Mouse (Mus musculus): ENCODE measurements around the gene Coq10b. TPM values are rescaled to one million over a fixed set of nuclear protein-coding genes. Genes with fewer than 3 reads are reported as not detected.

Coq10b gene
- polyA plus RNA-seq, 1 experiment from 2014 or later, result 31.4 TPM

- Histone ChIP-seq H3K36me3 (ENCODE audit: control insufficient read depth, insufficient read depth, low read length) (no peaks in the 10 kb centered on the region), H3K27ac (replicated peaks) (no peak overlapping the region), H3K4me1 (replicated peaks; ENCODE audit: control insufficient read depth, insufficient read depth) (no peaks in the 10 kb centered on the region), H3K9ac (ENCODE audit: low read length) (no peak overlapping the region), H3K4me3 (ENCODE audit: low read depth, low read length) (no peak overlapping the region), H3K27me3 (ENCODE audit: control insufficient read depth, insufficient read depth, low read length) (no peaks in the 10 kb centered on the region), H3K4me2 (replicated peaks; ENCODE audit: low read depth) (no peak overlapping the region), H3K9me3 (ENCODE audit: control insufficient read depth, low read length) (no peaks in the 10 kb centered on the region)
- WGBS, result 73% methylated on average over 9 of the region's 9 CpGs
- DNase-seq (ENCODE audit: low spot score), result no peak
- no peak for ATAC-seq (ENCODE audit: low FRiP score, low TSS enrichment)
- TF ChIP-seq EP300 (optimal IDR thresholded peaks at IDR 0.05), result no peak
- TF ChIP-seq CTCF (IDR thresholded peaks at IDR 0.05; ENCODE audit: low read depth), result no peak
Measured at GRCm38 (mm10) chr1:55106919-55107585, 54.5 kb downstream of the Coq10b start.

DNA sequence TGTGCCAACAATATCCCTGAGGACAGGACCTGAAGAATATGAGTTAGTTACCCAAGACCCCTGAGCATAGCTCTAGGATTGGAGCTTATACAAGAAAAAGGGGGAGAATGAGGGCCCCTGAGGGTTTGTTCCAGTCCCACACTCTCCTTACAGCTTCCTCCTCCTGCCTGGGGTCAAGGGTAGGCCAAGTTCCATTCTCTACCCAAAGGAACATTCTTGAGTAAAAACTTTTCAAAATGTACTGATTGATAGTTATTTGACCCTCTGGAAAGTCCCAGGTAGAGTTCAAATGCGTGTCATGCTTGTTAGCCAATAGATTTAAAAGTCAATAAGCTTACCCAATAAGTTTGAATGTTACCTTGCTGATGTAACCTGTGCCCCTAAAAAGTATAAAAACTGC is 55.1 kb downstream of the Coq10b start:
- no peak for ATAC-seq (ENCODE audit: low FRiP score, low TSS enrichment)
- H3K4me2 ChIP-seq (replicated peaks; ENCODE audit: low read depth), result no peak overlapping the region
- no peaks in the 10 kb centered on the region for H3K36me3 ChIP-seq (ENCODE audit: control insufficient read depth, insufficient read depth, low read length)
- no peak overlapping the region for H3K27ac ChIP-seq (replicated peaks)
- 83% methylated on average over 1 of the region's 1 CpGs for WGBS
- no peak for DNase-seq (ENCODE audit: low spot score)
- no peak for TF ChIP-seq EP300 (optimal IDR thresholded peaks at IDR 0.05)
- no peak for TF ChIP-seq CTCF (IDR thresholded peaks at IDR 0.05; ENCODE audit: low read depth)
- H3K9me3 ChIP-seq (ENCODE audit: control insufficient read depth, low read length), result no peaks in the 10 kb centered on the region
- H3K27me3 ChIP-seq (ENCODE audit: control insufficient read depth, insufficient read depth, low read length), result no peaks in the 10 kb centered on the region
- H3K4me1 ChIP-seq (replicated peaks; ENCODE audit: control insufficient read depth, insufficient read depth), result no peaks in the 10 kb centered on the region
- no peak overlapping the region for H3K9ac ChIP-seq (ENCODE audit: low read length)
- H3K4me3 ChIP-seq (ENCODE audit: low read depth, low read length), result no peak overlapping the region

- H3K36me3 ChIP-seq (ENCODE audit: control insufficient read depth, insufficient read depth, low read length), result no peaks in the 10 kb centered on the region
- ATAC-seq (ENCODE audit: low FRiP score, low TSS enrichment) (0 out of 2 replicates have a peak, but pooled peaks have one; percentile 40), DNase-seq (ENCODE audit: low spot score) (no peak)
- no peak overlapping the region for H3K9ac ChIP-seq (ENCODE audit: low read length)
- no peaks in the 10 kb centered on the region for H3K27me3 ChIP-seq (ENCODE audit: control insufficient read depth, insufficient read depth, low read length)
- H3K27ac ChIP-seq (replicated peaks), result no peak overlapping the region
- no peaks in the 10 kb centered on the region for H3K9me3 ChIP-seq (ENCODE audit: control insufficient read depth, low read length)
- no peak overlapping the region for H3K4me2 ChIP-seq (replicated peaks; ENCODE audit: low read depth)
- H3K4me1 ChIP-seq (replicated peaks; ENCODE audit: control insufficient read depth, insufficient read depth), result no peaks in the 10 kb centered on the region
- TF ChIP-seq EP300 (optimal IDR thresholded peaks at IDR 0.05) (no peak), CTCF (IDR thresholded peaks at IDR 0.05; ENCODE audit: low read depth) (no peak)
- H3K4me3 ChIP-seq (ENCODE audit: low read depth, low read length), result no peak overlapping the region
- 42% methylated on average over 2 of the region's 2 CpGs for WGBS
Measured at GRCm38 (mm10) chr1:55108473-55108872, 55.9 kb downstream of the Coq10b start.

- H3K36me3 ChIP-seq (ENCODE audit: control insufficient read depth, insufficient read depth, low read length), result no peaks in the 10 kb centered on the region
- no peak overlapping the region for H3K4me2 ChIP-seq (replicated peaks; ENCODE audit: low read depth)
- no peak overlapping the region for H3K27ac ChIP-seq (replicated peaks)
- no peaks in the 10 kb centered on the region for H3K4me1 ChIP-seq (replicated peaks; ENCODE audit: control insufficient read depth, insufficient read depth)
- no peaks in the 10 kb centered on the region for H3K9me3 ChIP-seq (ENCODE audit: control insufficient read depth, low read length)
- ATAC-seq (ENCODE audit: low FRiP score, low TSS enrichment), result no peak
- H3K4me3 ChIP-seq (ENCODE audit: low read depth, low read length), result no peak overlapping the region
- H3K9ac ChIP-seq (ENCODE audit: low read length), result no peak overlapping the region
- 79% methylated on average over 4 of the region's 4 CpGs for WGBS
- TF ChIP-seq EP300 (optimal IDR thresholded peaks at IDR 0.05) (no peak), CTCF (IDR thresholded peaks at IDR 0.05; ENCODE audit: low read depth) (no peak)
- no peaks in the 10 kb centered on the region for H3K27me3 ChIP-seq (ENCODE audit: control insufficient read depth, insufficient read depth, low read length)
- no peak for DNase-seq (ENCODE audit: low spot score)
Measured at GRCm38 (mm10) chr1:55109066-55109766, 56.6 kb downstream of the Coq10b start.

Other genes with a start within 250 kb of the Coq10b start
- 7.8 and 8.7 TPM in 2 replicates for gene Ankrd44, start 126.4 kb upstream of the Coq10b start, polyA plus RNA-seq (2015; fragmentation: Nextera tagmentation; extraction: Ambion mirVana)
- 153 TPM in 2 replicates for gene Sf3b1, start 25.3 kb upstream of the Coq10b start, polyA plus RNA-seq (2015; fragmentation: Nextera tagmentation; extraction: Ambion mirVana)
- gene Hspe1, start 35.4 kb downstream of the Coq10b start, polyA plus RNA-seq (2015; fragmentation: Nextera tagmentation; extraction: Ambion mirVana), result 295 and 324 TPM in 2 replicates
- 154 and 166 TPM in 2 replicates for gene Hspd1, start 35.5 kb downstream of the Coq10b start, polyA plus RNA-seq (2015; fragmentation: Nextera tagmentation; extraction: Ambion mirVana)
- 128 and 139 TPM in 2 replicates for gene Mob4, start 78.5 kb downstream of the Coq10b start, polyA plus RNA-seq (2015; fragmentation: Nextera tagmentation; extraction: Ambion mirVana)
- gene Rftn2, start 174.0 kb downstream of the Coq10b start, polyA plus RNA-seq (2015; fragmentation: Nextera tagmentation; extraction: Ambion mirVana), result 3.0 TPM in 2 replicates
- 1.7 and 2.0 TPM in 2 replicates for gene Mars2, start 184.4 kb downstream of the Coq10b start, polyA plus RNA-seq (2015; fragmentation: Nextera tagmentation; extraction: Ambion mirVana)